Mouse (Mus musculus) limb, embryonic 15.5 days (tissue): ENCODE measurements around the gene Lipm. TPM values are rescaled to one million over a fixed set of nuclear protein-coding genes. Genes with fewer than 3 reads are reported as not detected.

Experiments
- ATAC-seq: fragments of 200-750 bp; cut with Nextera tagmentation; 2 replicates; pipeline ENCODE4 v1.8.0; 2017; ENCODE audit warnings: low read depth, moderate TSS enrichment; ENCODE audit not compliant: insufficient number of reproducible peaks, low FRiP score, low TSS enrichment
- H3K27ac ChIP-seq: fragments of 300-500 bp; sonication (generic); 2 replicates; pipeline ENCODE4 v1.5.1; 2015; ENCODE audit warnings: moderate library complexity, mild to moderate bottlenecking, inconsistent platforms
- H3K27me3 ChIP-seq: fragments of 300-500 bp; sonication (generic); 2 replicates; pipeline ENCODE4 v1.6.1; 2015; ENCODE audit warnings: inconsistent platforms
- H3K36me3 ChIP-seq: fragments of 300-500 bp; sonication (generic); 2 replicates; pipeline ENCODE4 v1.6.1; 2015; ENCODE audit warnings: inconsistent platforms
- H3K4me1 ChIP-seq: fragments of 300-500 bp; sonication (generic); 2 replicates; pipeline ENCODE4 v1.6.1; 2015; ENCODE audit warnings: inconsistent platforms
- H3K4me2 ChIP-seq: fragments of 300-500 bp; sonication (generic); 2 replicates; pipeline ENCODE4 v1.6.1; 2015; ENCODE audit warnings: mild to moderate bottlenecking, inconsistent platforms
- H3K4me3 ChIP-seq: fragments of 300-500 bp; sonication (generic); 2 replicates; pipeline ENCODE4 v1.5.1; 2015; ENCODE audit warnings: mild to moderate bottlenecking, inconsistent platforms
- H3K9ac ChIP-seq: fragments of 300-500 bp; sonication (generic); 2 replicates; pipeline ENCODE4 v1.6.1; 2015; ENCODE audit warnings: inconsistent platforms
- H3K9me3 ChIP-seq: fragments of 300-500 bp; sonication (generic); 2 replicates; pipeline ENCODE4 v1.6.1; 2016; ENCODE audit warnings: inconsistent platforms
- WGBS: fragments of 180-500 bp; shearing (Covaris S2); methylation state at CpG from one replicate; pipeline ENCODE4 v1.1.7; 2015; 5-methylcytosine and 5-hydroxymethylcytosine counted together
- polyA plus RNA-seq: library from polyadenylated mRNA; unstranded; fragments of >200 nt; fragmentation: Nextera tagmentation; extraction: Ambion mirVana; gene quantifications from 2 replicates; pipeline ENCODE4 v1.2.1, GENCODE M21; 2015

Lipm gene
- 30.8 and 33.0 TPM in 2 replicates for polyA plus RNA-seq

DNA sequence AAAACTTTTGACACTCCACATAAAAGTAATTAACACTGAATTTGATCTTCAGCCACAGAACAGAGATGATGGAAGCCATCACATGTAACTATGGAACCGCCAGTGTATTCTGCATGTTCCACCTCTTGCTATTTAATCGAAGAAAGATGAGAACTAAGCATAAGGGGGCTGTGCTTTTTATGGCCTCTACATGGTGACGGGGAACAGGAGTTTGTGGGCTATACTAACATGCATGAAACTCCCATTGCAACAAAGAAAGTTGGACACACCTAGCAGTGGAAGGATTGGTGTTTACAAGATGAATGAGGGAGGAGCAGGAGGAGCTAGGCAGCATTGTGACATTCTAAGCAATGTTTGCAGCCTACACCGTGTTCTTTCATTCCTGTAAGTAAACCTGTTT lies at the start of gene Lipm:
TSS of gene Lipm (plus strand) at position 301 of the 400 bp plus-strand sequence.
- Histone ChIP-seq H3K36me3 (no peaks in the 10 kb centered on the region), H3K27me3 (no peaks in the 10 kb centered on the region), H3K4me3 (no peak within 1 kb of the TSS), H3K4me1 (no peaks in the 10 kb centered on the region), H3K4me2 (no peak within 1 kb of the TSS), H3K9ac (no peak within 1 kb of the TSS), H3K27ac (0 out of 2 replicates have a peak within 1 kb of the TSS, but pooled peaks have one; percentile 3), H3K9me3 (no peaks in the 10 kb centered on the region)
- ATAC-seq: no peak
- WGBS: 66% methylated on average over 4 of the region's 4 CpGs

DNA sequence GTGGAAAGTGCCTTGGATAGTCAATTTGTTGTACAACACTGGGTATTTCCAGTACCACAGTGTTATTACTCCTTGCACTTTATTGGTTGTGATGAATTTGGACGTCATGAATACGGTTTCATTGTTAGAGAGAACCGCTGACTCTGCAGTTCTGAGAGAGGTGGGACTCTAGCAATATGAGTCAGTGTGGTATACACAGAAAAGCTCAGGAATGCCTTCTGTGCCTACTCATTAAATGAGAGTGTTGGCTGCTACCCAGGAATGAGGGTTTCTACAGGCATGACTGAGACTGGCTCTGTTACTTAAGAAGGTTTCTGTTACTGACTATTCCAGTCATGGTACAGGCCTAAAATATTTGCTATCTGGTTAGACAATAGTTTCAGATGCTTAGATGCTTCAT lies 49.2 kb upstream of the Lipm start:
- Histone ChIP-seq H3K27ac (no peak overlapping the region), H3K4me3 (no peak overlapping the region)
- no peak for ATAC-seq

DNA sequence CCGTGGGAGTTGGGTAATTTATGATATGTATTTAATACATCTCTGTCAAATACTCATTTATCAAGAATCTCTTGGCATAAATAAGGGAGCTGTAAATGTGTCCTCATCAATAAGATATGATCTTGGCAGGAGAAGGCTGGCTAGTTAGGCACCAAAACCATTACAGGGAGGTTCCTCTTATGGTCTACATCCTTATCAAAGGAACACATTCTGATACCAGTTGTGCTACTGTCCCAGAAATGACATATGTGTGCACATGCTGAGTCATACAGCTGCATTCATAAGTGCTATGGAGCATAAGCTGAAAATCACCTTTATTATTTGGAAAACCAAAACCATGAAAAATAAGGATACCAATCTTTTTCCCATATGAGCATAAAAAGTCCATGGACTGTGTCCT lies 37.2 kb upstream of the Lipm start:
- Histone ChIP-seq H3K4me2 (no peak overlapping the region), H3K9ac (no peak overlapping the region), H3K27me3 (no peaks in the 10 kb centered on the region), H3K36me3 (no peaks in the 10 kb centered on the region), H3K4me1 (no peaks in the 10 kb centered on the region), H3K9me3 (no peaks in the 10 kb centered on the region), H3K4me3 (no peak overlapping the region), H3K27ac (no peak overlapping the region)
- no peak for ATAC-seq
- WGBS: 52% methylated on average over 1 of the region's 1 CpGs

More for the DNA sequence above, 49.2 kb upstream of the Lipm start:
- no peaks in the 10 kb centered on the region for H3K4me1 ChIP-seq
- no peaks in the 10 kb centered on the region for H3K36me3 ChIP-seq
- no peaks in the 10 kb centered on the region for H3K9me3 ChIP-seq
- H3K4me2 ChIP-seq: no peak overlapping the region
- 54% methylated on average over 3 of the region's 3 CpGs for WGBS
- H3K9ac ChIP-seq: no peak overlapping the region
- H3K27me3 ChIP-seq: no peaks in the 10 kb centered on the region

DNA sequence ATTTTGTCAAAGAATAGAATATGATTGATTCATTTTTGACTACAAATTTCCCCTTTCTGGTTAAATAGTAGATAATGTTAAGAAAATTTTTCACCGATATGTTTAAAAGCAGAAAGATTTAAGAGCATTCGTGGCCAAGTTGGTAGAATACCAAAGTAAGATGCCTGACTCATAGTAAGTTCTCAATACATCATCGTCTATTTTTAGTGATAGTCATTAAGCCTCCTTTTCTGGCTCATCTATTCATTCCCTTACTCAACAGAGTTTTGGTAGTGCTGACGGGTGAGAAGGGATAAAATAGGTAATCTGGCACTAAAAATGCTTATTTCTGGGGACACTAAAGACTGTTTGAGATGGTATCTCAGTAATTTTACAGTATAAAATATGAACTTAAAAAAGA lies 36.7 kb upstream of the Lipm start:
- H3K27me3 ChIP-seq: no peaks in the 10 kb centered on the region
- H3K4me2 ChIP-seq: no peak overlapping the region
- 84% methylated on average over 4 of the region's 4 CpGs for WGBS
- H3K36me3 ChIP-seq: no peaks in the 10 kb centered on the region
- H3K4me3 ChIP-seq: no peak overlapping the region
- no peak overlapping the region for H3K9ac ChIP-seq
- no peak overlapping the region for H3K27ac ChIP-seq
- ATAC-seq: no peak
- no peaks in the 10 kb centered on the region for H3K4me1 ChIP-seq
- no peaks in the 10 kb centered on the region for H3K9me3 ChIP-seq

DNA sequence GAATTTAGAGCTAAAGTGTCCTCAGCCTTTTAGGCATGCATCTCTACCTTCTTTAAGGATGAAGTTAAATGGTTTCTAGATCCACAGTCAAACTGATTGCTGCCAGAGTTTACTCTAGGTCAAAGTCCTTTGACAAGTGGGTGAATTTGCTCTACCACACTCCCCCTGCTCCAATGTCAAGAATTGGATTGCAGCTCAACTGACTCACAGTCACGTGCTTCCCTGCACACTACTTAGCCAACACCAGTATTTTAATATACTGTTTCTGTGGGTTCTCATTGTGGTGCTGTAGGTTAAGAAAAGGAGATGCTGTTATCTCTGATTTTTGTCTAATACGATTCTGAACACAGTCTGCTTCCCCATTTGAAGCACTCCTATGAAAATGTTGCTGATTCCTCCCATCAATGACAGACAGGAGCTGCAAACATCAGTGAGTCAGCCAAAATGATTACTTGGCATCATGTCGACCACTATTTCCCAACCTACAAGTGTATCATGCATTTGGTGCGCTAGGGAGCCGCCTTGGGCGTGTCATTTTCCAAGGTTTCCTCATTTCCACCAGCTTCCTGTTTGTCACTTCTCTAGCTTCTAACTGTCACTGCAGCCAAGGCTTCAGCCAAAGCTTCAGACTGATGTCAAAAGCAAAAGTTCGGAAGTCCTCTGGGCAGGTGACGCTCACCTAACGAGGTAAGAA lies 33.8 kb upstream of the Lipm start, which contains the start of gene Lipn:
TSS of gene Lipn (plus strand) at position 580 of the 694 bp plus-strand sequence.
- Histone ChIP-seq H3K36me3 (no peaks in the 10 kb centered on the region), H3K4me3 (no peak within 1 kb of the TSS), H3K4me1 (no peaks in the 10 kb centered on the region), H3K27me3 (no peaks in the 10 kb centered on the region), H3K4me2 (no peak within 1 kb of the TSS), H3K9ac (no peak within 1 kb of the TSS), H3K9me3 (no peaks in the 10 kb centered on the region), H3K27ac (no peak within 1 kb of the TSS)
- ATAC-seq: no peak
- whole genome bisulfite sequencing: 81% methylated on average over 9 of the region's 9 CpGs

DNA sequence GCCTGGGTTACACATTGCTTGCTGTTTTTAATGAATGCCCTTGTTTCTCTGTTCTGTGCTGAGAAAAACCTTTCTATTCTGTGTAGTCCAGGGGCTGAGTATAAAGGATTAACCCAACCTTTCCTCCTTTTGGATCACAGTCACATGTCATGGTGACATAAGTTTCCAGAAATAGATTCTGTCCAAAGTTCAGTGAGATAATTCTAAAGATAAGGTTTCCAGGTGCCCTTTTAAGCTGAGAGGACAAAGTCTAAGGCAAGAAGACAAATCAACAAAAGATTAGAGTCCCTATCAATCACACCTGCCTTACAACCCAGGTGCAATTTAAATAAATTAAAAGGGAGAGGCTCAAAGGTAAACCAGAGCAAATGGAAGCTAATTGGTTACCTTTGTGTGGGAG lies 26.5 kb upstream of the Lipm start:
- ATAC-seq: no peak
- Histone ChIP-seq H3K9ac (no peak overlapping the region), H3K36me3 (no peaks in the 10 kb centered on the region), H3K27ac (no peak overlapping the region), H3K4me1 (no peaks in the 10 kb centered on the region), H3K4me2 (no peak overlapping the region), H3K4me3 (no peak overlapping the region), H3K9me3 (no peaks in the 10 kb centered on the region), H3K27me3 (no peaks in the 10 kb centered on the region)

DNA sequence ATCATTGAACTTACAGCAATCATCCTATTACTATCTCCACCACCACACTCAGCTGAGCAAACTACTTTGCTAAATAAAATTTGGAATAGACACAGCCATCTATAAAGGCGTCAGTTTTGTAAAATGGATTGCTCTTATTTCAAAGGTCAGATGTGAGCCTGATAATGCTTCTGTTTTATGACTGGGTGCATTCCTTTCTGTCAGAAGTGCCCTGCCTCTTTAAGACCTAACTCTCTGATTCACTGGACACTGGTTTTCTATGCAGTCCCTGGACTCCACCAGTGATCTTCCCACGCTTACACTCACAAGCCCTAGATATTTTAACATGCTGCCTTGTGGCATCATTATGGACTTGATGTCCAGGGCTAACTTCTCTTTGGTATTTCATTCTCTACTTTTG lies 22.6 kb upstream of the Lipm start:
- no peak overlapping the region for H3K4me2 ChIP-seq

DNA sequence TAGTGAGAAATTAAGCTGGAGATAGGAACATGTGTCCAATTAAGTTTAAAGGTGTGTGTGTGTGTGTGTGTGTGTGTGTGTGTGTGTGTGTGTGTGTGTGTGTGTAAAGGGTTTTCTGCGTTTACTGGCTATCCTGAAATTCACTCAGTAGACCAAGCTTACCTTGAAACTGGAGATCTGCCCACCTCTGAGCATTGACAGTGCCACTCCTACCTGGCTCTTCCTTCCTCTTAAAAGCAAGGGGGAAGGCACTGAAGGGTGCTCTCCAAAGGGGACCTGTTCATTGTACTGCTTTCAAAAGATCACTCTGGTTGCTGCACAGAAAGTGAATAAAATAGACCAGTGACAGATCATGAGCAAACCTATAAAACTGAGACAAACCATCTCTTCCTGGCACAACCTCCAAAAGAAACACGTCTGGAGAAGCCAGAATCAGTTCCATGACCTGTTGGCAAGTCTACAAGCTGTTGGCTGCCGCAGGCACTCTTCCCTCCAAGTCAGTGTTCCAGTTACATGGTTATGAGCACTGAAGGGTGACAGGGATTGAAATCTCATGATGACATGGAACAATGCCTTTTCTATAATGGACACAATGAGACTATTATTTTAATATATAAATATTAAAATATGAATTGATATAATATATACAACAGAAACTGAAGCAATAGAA lies 11.6 kb upstream of the Lipm start:
- Histone ChIP-seq H3K4me2 (no peak overlapping the region), H3K36me3 (no peaks in the 10 kb centered on the region)

More for the DNA sequence above, 22.6 kb upstream of the Lipm start:
- ATAC-seq: no peak
- no peaks in the 10 kb centered on the region for H3K4me1 ChIP-seq
- H3K27me3 ChIP-seq: no peaks in the 10 kb centered on the region
- 61% methylated on average over 2 of the region's 2 CpGs for WGBS
- H3K9me3 ChIP-seq: no peaks in the 10 kb centered on the region
- H3K4me3 ChIP-seq: no peak overlapping the region
- no peak overlapping the region for H3K27ac ChIP-seq
- H3K36me3 ChIP-seq: no peaks in the 10 kb centered on the region
- no peak overlapping the region for H3K9ac ChIP-seq

DNA sequence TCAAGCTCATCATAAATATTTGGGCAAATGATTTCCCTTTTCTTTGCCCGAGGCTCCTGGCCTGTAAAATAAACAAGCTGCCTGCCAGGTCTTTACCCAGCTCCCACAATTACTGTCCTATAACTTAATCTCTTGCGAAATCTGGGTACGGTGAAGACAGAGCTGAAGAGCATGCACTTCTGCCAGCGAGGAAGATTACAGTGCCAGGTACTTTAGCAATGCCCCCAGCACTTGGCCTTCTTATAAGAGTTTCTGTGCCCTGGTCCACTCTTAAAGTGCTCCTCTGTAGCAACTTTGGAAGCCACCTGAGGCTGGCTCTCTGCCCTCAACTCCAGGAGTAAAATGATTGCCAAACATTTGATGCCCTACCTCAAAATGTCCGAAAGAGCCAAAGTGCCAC lies 5.4 kb upstream of the Lipm start:
- Histone ChIP-seq H3K4me2 (no peak overlapping the region), H3K4me1 (no peaks in the 10 kb centered on the region), H3K9ac (no peak overlapping the region), H3K27ac (no peak overlapping the region), H3K4me3 (no peak overlapping the region), H3K27me3 (no peaks in the 10 kb centered on the region), H3K36me3 (no peaks in the 10 kb centered on the region), H3K9me3 (no peaks in the 10 kb centered on the region)
- no peak for ATAC-seq
- WGBS: 64% methylated on average over 5 of the region's 5 CpGs

More for the DNA sequence above, 11.6 kb upstream of the Lipm start:
- no peak for ATAC-seq
- Histone ChIP-seq H3K27ac (no peak overlapping the region), H3K9ac (no peak overlapping the region), H3K4me3 (no peak overlapping the region), H3K4me1 (no peaks in the 10 kb centered on the region), H3K9me3 (no peaks in the 10 kb centered on the region), H3K27me3 (no peaks in the 10 kb centered on the region)
- 65% methylated on average over 3 of the region's 3 CpGs for WGBS

DNA sequence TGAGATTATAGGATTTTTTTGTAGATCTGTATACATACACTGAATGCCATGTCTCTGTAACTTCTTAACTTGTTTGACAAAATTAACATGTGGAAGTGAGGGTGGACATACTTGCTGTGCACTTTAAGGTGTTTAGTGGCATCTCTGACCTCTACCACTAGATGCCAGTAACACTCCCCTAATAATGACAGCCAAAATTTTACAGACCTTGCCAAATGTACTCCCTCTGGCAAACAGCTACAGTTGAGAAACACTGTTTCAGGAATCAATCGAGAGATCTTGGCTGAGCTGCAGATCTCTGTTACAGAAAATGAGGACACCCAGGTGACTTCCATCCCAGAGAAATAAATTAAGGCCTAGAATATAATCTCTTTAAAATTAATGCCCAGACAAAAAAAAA lies 4.5 kb upstream of the Lipm start:
- Histone ChIP-seq H3K27me3 (no peaks in the 10 kb centered on the region), H3K4me1 (no peaks in the 10 kb centered on the region), H3K4me2 (no peak overlapping the region), H3K9ac (no peak overlapping the region), H3K36me3 (no peaks in the 10 kb centered on the region), H3K9me3 (no peaks in the 10 kb centered on the region), H3K27ac (no peak overlapping the region), H3K4me3 (no peak overlapping the region)
- WGBS: 30% methylated on average over 1 of the region's 1 CpGs
- no peak for ATAC-seq

DNA sequence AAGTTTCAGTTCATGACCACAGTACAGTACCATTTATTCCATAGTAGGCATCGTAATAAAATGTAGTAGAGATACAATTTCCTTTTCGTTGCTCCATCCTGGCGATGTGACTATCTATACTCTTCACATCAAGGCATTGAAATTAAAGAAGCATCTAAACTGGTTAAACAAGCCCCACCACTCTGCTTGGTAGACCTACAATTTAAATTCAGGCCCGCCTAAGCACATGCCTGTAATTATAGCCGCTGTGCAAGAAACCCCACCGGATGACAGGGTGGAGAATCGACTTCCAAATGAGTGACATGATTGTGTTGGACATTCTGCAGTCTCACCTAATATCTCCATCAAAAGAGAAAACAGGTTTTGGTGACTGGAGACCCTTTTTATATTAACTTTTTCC lies 1.2 kb downstream of the Lipm start:
- no peaks in the 10 kb centered on the region for H3K9me3 ChIP-seq
- no peak for ATAC-seq
- H3K36me3 ChIP-seq: no peaks in the 10 kb centered on the region
- H3K27ac ChIP-seq: no peak overlapping the region
- no peaks in the 10 kb centered on the region for H3K27me3 ChIP-seq
- H3K4me3 ChIP-seq: no peak overlapping the region
- H3K9ac ChIP-seq: no peak overlapping the region
- 69% methylated on average over 7 of the region's 7 CpGs for WGBS
- no peak overlapping the region for H3K4me2 ChIP-seq
- H3K4me1 ChIP-seq: no peaks in the 10 kb centered on the region

DNA sequence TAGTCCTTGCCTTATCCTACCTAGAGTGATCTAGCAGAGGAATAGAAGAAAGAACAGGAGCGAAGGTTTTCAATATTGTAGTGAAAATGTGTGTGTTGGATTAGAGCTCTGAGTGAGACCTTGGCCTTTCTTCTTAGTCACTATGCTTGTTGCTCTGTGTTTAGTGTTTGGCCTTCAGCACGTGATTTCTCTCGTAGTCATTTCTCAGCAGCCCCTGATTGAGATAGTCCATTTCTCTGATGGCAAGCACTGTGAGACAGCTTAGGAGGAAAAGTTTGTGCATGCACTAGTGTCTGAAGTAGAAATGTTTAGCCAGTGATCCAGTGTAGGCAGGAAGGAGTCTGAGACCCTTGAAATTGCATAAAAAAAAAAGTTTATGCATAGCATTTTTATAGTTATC lies 4.1 kb downstream of the Lipm start:
- no peaks in the 10 kb centered on the region for H3K9me3 ChIP-seq
- no peak for ATAC-seq
- H3K4me3 ChIP-seq: no peak overlapping the region
- no peaks in the 10 kb centered on the region for H3K27me3 ChIP-seq
- no peaks in the 10 kb centered on the region for H3K36me3 ChIP-seq
- H3K4me1 ChIP-seq: no peaks in the 10 kb centered on the region
- H3K9ac ChIP-seq: no peak overlapping the region
- H3K27ac ChIP-seq: no peak overlapping the region
- 80% methylated on average over 3 of the region's 3 CpGs for WGBS
- no peak overlapping the region for H3K4me2 ChIP-seq
